In the genomic region with DNA sequence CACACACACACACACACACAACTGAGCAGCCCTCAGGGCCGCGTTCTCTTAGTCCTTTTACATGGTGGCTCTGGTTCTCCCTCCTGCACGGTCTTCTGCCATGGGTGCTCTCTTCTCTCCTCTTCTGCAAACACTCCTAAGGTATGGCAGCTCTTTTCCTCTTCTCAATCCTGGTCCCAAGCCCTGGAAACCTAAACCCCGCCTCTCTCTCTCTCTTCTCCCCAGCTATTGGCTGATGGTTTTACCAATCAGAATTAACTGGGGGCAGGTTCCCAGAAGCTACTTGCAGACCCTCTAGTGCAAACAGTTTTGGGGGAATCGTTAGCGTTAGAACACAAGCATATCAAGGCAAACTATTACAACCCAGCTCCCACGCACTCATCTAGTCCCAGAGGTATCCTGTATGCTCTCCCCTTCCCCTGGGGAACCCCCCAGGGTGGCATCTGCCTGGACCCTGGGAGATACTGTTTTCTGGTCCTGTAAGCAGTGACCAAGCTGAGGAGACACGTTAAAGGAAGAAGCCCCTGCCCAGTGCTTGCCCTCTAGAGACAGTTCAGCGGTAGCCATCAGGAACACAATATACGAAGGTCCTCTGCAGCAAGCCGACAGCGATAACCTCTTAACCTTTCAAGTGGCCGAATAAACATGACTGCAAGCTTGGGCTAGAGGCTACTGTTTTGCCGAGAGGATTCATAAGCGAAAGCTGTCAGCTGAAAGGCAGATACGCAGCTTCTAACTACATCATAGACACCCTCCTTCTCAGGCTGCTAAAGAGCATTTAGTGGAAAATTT, we compare ENCODE assay signal across 8 mouse cellular contexts. TPM values are rescaled to one million over a fixed set of nuclear protein-coding genes. Genes with fewer than 3 reads are reported as not detected.
A peak's percentile ranks its signal among the peaks of the same experiment; 100 is the strongest.
DNase-seq lines count a peak whose midpoint lies in the region; ATAC-seq and TF ChIP-seq lines count a peak whose summit lies in the region.
"Had no signal": no experiment of that assay in that cellular context is flagged by ENCODE, and none has a peak within 500 bp of the region (broad histone marks: within the 10 kb centered on the region; RNA-seq: fewer than 3 reads in every experiment).

No protein-coding gene starts in this region.

- no peak for TF ChIP-seq POLR2A in brain, embryonic 14.5 days (IDR thresholded peaks at IDR 0.05; ENCODE audit: borderline replicate concordance, extremely low read depth, insufficient read depth, insufficient read length, poor library complexity, severe bottlenecking)

- H3K9me3 ChIP-seq in hindbrain, postnatal 0 days (ENCODE audit: low read length): no peaks in the 10 kb centered on the region
- no peaks in the 10 kb centered on the region; the same call in 1 of the 2 replicates for H3K9me3 ChIP-seq in midbrain, embryonic 11.5 days (ENCODE audit: control insufficient read depth, low read length)

- H3K27ac ChIP-seq in hindbrain, postnatal 0 days: no peak overlapping the region
- H3K27ac ChIP-seq in midbrain, embryonic 11.5 days (ENCODE audit: low read depth, low read length): no peak overlapping the region

- H3K9ac ChIP-seq in hindbrain, postnatal 0 days (replicated peaks; ENCODE audit: low read length): no peak overlapping the region; the same call in 1 of the 2 replicates
- peak overlapping the region; percentile 24; the same call in 1 of the 2 replicates for H3K9ac ChIP-seq in midbrain, embryonic 11.5 days (ENCODE audit: low read length)

- peak; percentile 71 for DNase-seq in brain, embryonic 14.5 days (ENCODE audit: low read depth)
- peak; percentile 66 for DNase-seq in embryo, embryonic 9.5 days (ENCODE audit: extremely low spot score)
- peak; percentile 64 for DNase-seq in hindbrain, postnatal 0 days (ENCODE audit: low spot score)
- peak; percentile 87 for DNase-seq in midbrain, embryonic 11.5 days (ENCODE audit: low spot score, missing footprints)
- DNase-seq in right cerebral cortex, postnatal 10 days (ENCODE audit: low spot score in 2 of 2): no peak
- DNase-seq in cerebellum, adult 9-11 months: no peak
- no peak for DNase-seq in ovary, adult 18-20 months (ENCODE audit: low spot score)
- DNase-seq: lung, postnatal 4 days had no signal

- peak overlapping the region; percentile 1; the same call in 1 of the 2 replicates for H3K4me3 ChIP-seq in hindbrain, postnatal 0 days (ENCODE audit: low read length)
- H3K4me3 ChIP-seq in midbrain, embryonic 11.5 days (ENCODE audit: low read depth, low read length): peak overlapping the region; percentile 16; the same call in 1 of the 2 replicates

- H3K27me3 ChIP-seq in hindbrain, postnatal 0 days (ENCODE audit: insufficient read depth, low read length): no peaks in the 10 kb centered on the region
- no peaks in the 10 kb centered on the region for H3K27me3 ChIP-seq in midbrain, embryonic 11.5 days (ENCODE audit: control insufficient read depth, insufficient read depth, low read length)

- WGBS in hindbrain, postnatal 0 days: 34% methylated on average over 16 of the region's 16 CpGs
- 31% methylated on average over 16 of the region's 16 CpGs for WGBS in midbrain, embryonic 11.5 days

- TF ChIP-seq CTCF in brain, embryonic 14.5 days (IDR thresholded peaks at IDR 0.05; ENCODE audit: borderline replicate concordance, extremely low read depth, insufficient read depth, insufficient read length): no peak
- no peak for TF ChIP-seq CTCF in hindbrain, postnatal 0 days (IDR thresholded peaks at IDR 0.05; ENCODE audit: low read depth)

- peak; percentile 76 for ATAC-seq in hindbrain, postnatal 0 days
- peak; percentile 77; the same call in 1 of the 2 replicates for ATAC-seq in midbrain, embryonic 11.5 days (ENCODE audit: low FRiP score)

- no peaks in the 10 kb centered on the region for H3K36me3 ChIP-seq in hindbrain, postnatal 0 days (ENCODE audit: insufficient read depth, low read length)
- H3K36me3 ChIP-seq in midbrain, embryonic 11.5 days (ENCODE audit: control insufficient read depth, insufficient read depth, low read length): no peaks in the 10 kb centered on the region

- H3K4me1 ChIP-seq in hindbrain, postnatal 0 days (ENCODE audit: insufficient read depth, low read length): no peaks in the 10 kb centered on the region; the same call in 1 of the 2 replicates
- H3K4me1 ChIP-seq in midbrain, embryonic 11.5 days (ENCODE audit: control insufficient read depth, insufficient read depth, low read length): peaks cover 3% of the 10 kb centered on the region; the same call in 1 of the 2 replicates

- peak overlapping the region; percentile 43 for H3K4me2 ChIP-seq in hindbrain, postnatal 0 days (ENCODE audit: low read depth, low read length)
- H3K4me2 ChIP-seq in midbrain, embryonic 11.5 days: peak overlapping the region; percentile 43

RNA-seq across cellular contexts. Expression of gene Icosl, which starts 32.1 kb away (rescaled TPM):
- polyA plus RNA-seq in brain, embryonic 14.5 days (2012; rRNA removed): 1.2 and 1.3 TPM in 2 replicates
- total RNA-seq in hindbrain, postnatal 0 days (2014; rRNA removed): 5.1 and 5.3 TPM in 2 replicates
- 1.7 and 1.8 TPM in 2 replicates for polyA plus RNA-seq in hindbrain, postnatal 0 days (2015; fragmentation: Nextera tagmentation; extraction: Ambion mirVana)
- 1.2 and 2.5 TPM in 2 replicates for polyA plus RNA-seq in midbrain, embryonic 11.5 days (2014; fragmentation: Nextera tagmentation; extraction: Ambion mirVana)

RNA-seq across cellular contexts. Expression of gene Aire, which starts 57.8 kb away (rescaled TPM):
- 0.55 and 0.74 TPM in 2 replicates for polyA plus RNA-seq in brain, embryonic 14.5 days (2012; rRNA removed)
- 0.14 and 0.99 TPM in 2 replicates for total RNA-seq in hindbrain, postnatal 0 days (2014; rRNA removed)
- polyA plus RNA-seq in hindbrain, postnatal 0 days (2015; fragmentation: Nextera tagmentation; extraction: Ambion mirVana): 0.05 and 0.30 TPM in 2 replicates
- polyA plus RNA-seq in midbrain, embryonic 11.5 days (2014; fragmentation: Nextera tagmentation; extraction: Ambion mirVana): 0.10 TPM in 1 of 2 replicates, not detected in the other

RNA-seq across cellular contexts. Expression of gene Dnmt3l, which starts 59.4 kb away (rescaled TPM):
- not detected in 2 replicates for polyA plus RNA-seq in brain, embryonic 14.5 days (2012; rRNA removed)
- 0.63 TPM in 1 of 2 replicates, not detected in the other for total RNA-seq in hindbrain, postnatal 0 days (2014; rRNA removed)
- polyA plus RNA-seq in hindbrain, postnatal 0 days (2015; fragmentation: Nextera tagmentation; extraction: Ambion mirVana): 0.13 and 0.44 TPM in 2 replicates
- not detected in 2 replicates for polyA plus RNA-seq in midbrain, embryonic 11.5 days (2014; fragmentation: Nextera tagmentation; extraction: Ambion mirVana)

Comparison
In these comparisons a context has a peak if more than half of its experiments do, and no peak if none do; other contexts are left out.
1. DNase-seq: peak in brain, embryonic 14.5 days (single experiment), embryo, embryonic 9.5 days (single experiment), hindbrain, postnatal 0 days (single experiment) and midbrain, embryonic 11.5 days (single experiment); none in right cerebral cortex, postnatal 10 days (0 of 2), cerebellum, adult 9-11 months (single experiment) and ovary, adult 18-20 months (single experiment).